Mouse (Mus musculus): ENCODE results near the gene Serpinb5.
"Not testable (repeated sequence)": the region's sequence is repeated elsewhere in the genome, so short reads cannot be mapped to it uniquely, and the experiment has no call there.

Gene Serpinb5

GRCm38 (mm10) chr1:106860847-106861246 is at the start of gene Serpinb5:
Gene Serpinb5, plus strand, starts transcription at chr1:106861173.
- no peak for DNase-seq (ENCODE audit: low read depth, low spot score)

- DNase-seq (ENCODE audit: low read depth, low spot score) = no peak
These were observed 46.1 kb upstream of the Serpinb5 start for GRCm38 (mm10) chr1:106814864-106815263.

GRCm38 (mm10) chr1:106815265-106815664 is 45.7 kb upstream of the Serpinb5 start:
- DNase-seq (ENCODE audit: low read depth, low spot score) = no peak

- no peak for DNase-seq (ENCODE audit: low read depth, low spot score)
These were observed 44.2 kb upstream of the Serpinb5 start for GRCm38 (mm10) chr1:106816766-106817165.

GRCm38 (mm10) chr1:106818323-106818722 is 42.6 kb upstream of the Serpinb5 start:
- no peak for DNase-seq (ENCODE audit: low read depth, low spot score)

GRCm38 (mm10) chr1:106822297-106822696 is 38.7 kb upstream of the Serpinb5 start:
- no peak for DNase-seq (ENCODE audit: low read depth, low spot score)

- no peak for DNase-seq (ENCODE audit: low read depth, low spot score)
These were observed 32.2 kb upstream of the Serpinb5 start for GRCm38 (mm10) chr1:106828784-106829183.

GRCm38 (mm10) chr1:106865543-106865942 is 4.6 kb downstream of the Serpinb5 start:
- no peak for DNase-seq (ENCODE audit: low read depth, low spot score)

- no peak for DNase-seq (ENCODE audit: low read depth, low spot score)
These were observed 5.1 kb downstream of the Serpinb5 start for GRCm38 (mm10) chr1:106866029-106866428.

- no peak for DNase-seq (ENCODE audit: low read depth, low spot score)
These were observed 5.8 kb downstream of the Serpinb5 start for GRCm38 (mm10) chr1:106866768-106867167.

- DNase-seq (ENCODE audit: low read depth, low spot score) = no peak
These were observed 9.0 kb downstream of the Serpinb5 start for GRCm38 (mm10) chr1:106869986-106870385.

- no peak for DNase-seq (ENCODE audit: low read depth, low spot score)
These were observed 14.4 kb downstream of the Serpinb5 start for GRCm38 (mm10) chr1:106875193-106875886.

- DNase-seq (ENCODE audit: low read depth, low spot score) = no peak
These were observed 15.2 kb downstream of the Serpinb5 start for GRCm38 (mm10) chr1:106876147-106876546.

GRCm38 (mm10) chr1:106882723-106883122 is 21.8 kb downstream of the Serpinb5 start:
- no peak for DNase-seq (ENCODE audit: low read depth, low spot score)

- no peak for DNase-seq (ENCODE audit: low read depth, low spot score)
These were observed 22.4 kb downstream of the Serpinb5 start for GRCm38 (mm10) chr1:106883369-106883768.

- DNase-seq (ENCODE audit: low read depth, low spot score) = peak; percentile 4
These were observed 22.8 kb downstream of the Serpinb5 start for GRCm38 (mm10) chr1:106883812-106884211.

- not testable (repeated sequence) for DNase-seq (ENCODE audit: low read depth, low spot score)
These were observed 34.2 kb downstream of the Serpinb5 start for GRCm38 (mm10) chr1:106895142-106895541.

- no peak for DNase-seq (ENCODE audit: low read depth, low spot score)
These were observed 40.4 kb downstream of the Serpinb5 start for GRCm38 (mm10) chr1:106901406-106901805.

- DNase-seq (ENCODE audit: low read depth, low spot score) = no peak
These were observed 71.0 kb downstream of the Serpinb5 start for GRCm38 (mm10) chr1:106931954-106932353.

All from retina, postnatal 7 days (tissue).